In genomic region chr15:85231443-85232255, GRCm38 (mm10) we compare ENCODE assay signal across 9 mouse cellular contexts. TPM values are rescaled to one million over a fixed set of nuclear protein-coding genes. Genes with fewer than 3 reads are reported as not detected.
DNase-seq lines count a peak whose midpoint lies in the region; ATAC-seq and TF ChIP-seq lines count a peak whose summit lies in the region.
"Had no signal": no experiment of that assay in that cellular context is flagged by ENCODE, and none has a peak within 500 bp of the region (broad histone marks: within the 10 kb centered on the region; RNA-seq: fewer than 3 reads in every experiment).

No protein-coding gene starts in this region.

- TF ChIP-seq POLR2A in lung, adult 2 months (IDR thresholded peaks at IDR 0.05; ENCODE audit: borderline replicate concordance, extremely low read depth, low read depth, low read length) = no peak

- no peak for ATAC-seq in midbrain, embryonic 11.5 days (ENCODE audit: low FRiP score)
- no peak for ATAC-seq in midbrain, embryonic 15.5 days (replicated peaks)
- no peak for ATAC-seq in forebrain, postnatal 0 days
- ATAC-seq in frontal cortex, adult (ENCODE audit: low TSS enrichment) = no peak

- no peak overlapping the region for H3K4me3 ChIP-seq in midbrain, embryonic 11.5 days (ENCODE audit: low read depth, low read length)
- no peak overlapping the region for H3K4me3 ChIP-seq in midbrain, embryonic 15.5 days
- H3K4me3 ChIP-seq in forebrain, postnatal 0 days (ENCODE audit: low read depth, low read length) = no peak overlapping the region
- no peak overlapping the region for H3K4me3 ChIP-seq in lung, adult 2 months (replicated peaks; ENCODE audit: extremely low read depth, low read depth, low read length)
- H3K4me3 ChIP-seq: heart, embryonic 15.5 days had no signal

- no peaks in the 10 kb centered on the region for H3K9me3 ChIP-seq in midbrain, embryonic 11.5 days (ENCODE audit: control insufficient read depth, low read length)
- H3K9me3 ChIP-seq in midbrain, embryonic 15.5 days = no peaks in the 10 kb centered on the region
- H3K9me3 ChIP-seq in forebrain, postnatal 0 days (ENCODE audit: low read length) = no peaks in the 10 kb centered on the region
- H3K9me3 ChIP-seq: heart, embryonic 15.5 days had no signal

- H3K27ac ChIP-seq in midbrain, embryonic 11.5 days (ENCODE audit: low read depth, low read length) = no peak overlapping the region
- H3K27ac ChIP-seq in midbrain, embryonic 15.5 days = no peak overlapping the region
- no peak overlapping the region for H3K27ac ChIP-seq in forebrain, postnatal 0 days (ENCODE audit: low read depth, low read length)

- H3K9ac ChIP-seq in midbrain, embryonic 11.5 days (ENCODE audit: low read length) = no peak overlapping the region
- H3K9ac ChIP-seq in midbrain, embryonic 15.5 days = no peak overlapping the region
- H3K9ac ChIP-seq in forebrain, postnatal 0 days = no peak overlapping the region
- H3K9ac ChIP-seq: heart, embryonic 15.5 days had no signal

- no peak overlapping the region for H3K4me2 ChIP-seq in midbrain, embryonic 11.5 days
- no peak overlapping the region for H3K4me2 ChIP-seq in midbrain, embryonic 15.5 days
- no peak overlapping the region for H3K4me2 ChIP-seq in forebrain, postnatal 0 days (ENCODE audit: low read depth)
- H3K4me2 ChIP-seq: heart, embryonic 15.5 days had no signal

- H3K4me1 ChIP-seq in midbrain, embryonic 11.5 days (ENCODE audit: control insufficient read depth, insufficient read depth, low read length) = no peaks in the 10 kb centered on the region
- no peaks in the 10 kb centered on the region for H3K4me1 ChIP-seq in midbrain, embryonic 15.5 days
- H3K4me1 ChIP-seq in forebrain, postnatal 0 days (ENCODE audit: insufficient read depth) = no peaks in the 10 kb centered on the region
- 0 out of 2 replicates have a peak, but pooled peaks cover 5% of the 10 kb centered on the region for H3K4me1 ChIP-seq in lung, adult 2 months (ENCODE audit: control insufficient read depth, insufficient read depth, low read length)

- peaks cover 7% of the 10 kb centered on the region for H3K36me3 ChIP-seq in midbrain, embryonic 11.5 days (ENCODE audit: control insufficient read depth, insufficient read depth, low read length)
- H3K36me3 ChIP-seq in midbrain, embryonic 15.5 days (replicated peaks) = no peaks in the 10 kb centered on the region
- H3K36me3 ChIP-seq in forebrain, postnatal 0 days (ENCODE audit: insufficient read depth) = peaks cover 8% of the 10 kb centered on the region; the same call in 1 of the 2 replicates

- WGBS in midbrain, embryonic 11.5 days = 86% methylated on average over 13 of the region's 13 CpGs
- 88% methylated on average over 13 of the region's 13 CpGs for WGBS in midbrain, embryonic 15.5 days
- 85% methylated on average over 13 of the region's 13 CpGs for WGBS in forebrain, postnatal 0 days
- 42% methylated on average over 13 of the region's 13 CpGs for WGBS in lung, adult 2 months

- peak; percentile 92 for TF ChIP-seq CTCF in forebrain, postnatal 0 days (IDR thresholded peaks at IDR 0.05; ENCODE audit: low read depth)
- peak; percentile 65 for TF ChIP-seq CTCF in lung, adult 2 months (IDR thresholded peaks at IDR 0.05; ENCODE audit: insufficient read depth, low read length)

- no peaks in the 10 kb centered on the region for H3K27me3 ChIP-seq in midbrain, embryonic 11.5 days (ENCODE audit: control insufficient read depth, insufficient read depth, low read length)
- no peaks in the 10 kb centered on the region for H3K27me3 ChIP-seq in midbrain, embryonic 15.5 days (replicated peaks)
- H3K27me3 ChIP-seq in forebrain, postnatal 0 days (ENCODE audit: insufficient read depth, low read length) = no peaks in the 10 kb centered on the region
- H3K27me3 ChIP-seq: heart, embryonic 15.5 days had no signal

- peak; percentile 98 for DNase-seq in midbrain, embryonic 11.5 days (ENCODE audit: low spot score, missing footprints)
- DNase-seq in adrenal gland, postnatal 10 days = peak; percentile 83
- DNase-seq in forebrain, postnatal 0 days = peak; percentile 63
- peak; percentile 56 for DNase-seq in kidney, adult 18-20 months
- DNase-seq in lung, adult 2 months = peak; percentile 50
- peak; percentile 64 for DNase-seq in skeletal muscle tissue, adult 2 months (ENCODE audit: low read depth, low spot score)

RNA-seq across cellular contexts. Expression of gene Fbln1, which starts 25.9 kb away (rescaled TPM):
- 153 and 165 TPM in 2 replicates for polyA plus RNA-seq in midbrain, embryonic 11.5 days (2014; fragmentation: Nextera tagmentation; extraction: Ambion mirVana)
- 47.4 and 54.9 TPM in 2 replicates for polyA plus RNA-seq in midbrain, embryonic 15.5 days (2015; fragmentation: Nextera tagmentation; extraction: Ambion mirVana)
- total RNA-seq in adrenal gland, postnatal 10 days (2021) = 10 to 100 TPM; 44.1 to 46.3 TPM
- 38.2 and 60.3 TPM in 2 replicates for total RNA-seq in forebrain, postnatal 0 days (2014; rRNA removed)
- 47.1 and 50.9 TPM in 2 replicates for polyA plus RNA-seq in forebrain, postnatal 0 days (2015; fragmentation: Nextera tagmentation; extraction: Ambion mirVana)
- 116 and 137 TPM in 2 replicates for polyA plus RNA-seq in lung, adult 2 months (2012; rRNA removed)
